Mouse (Mus musculus): ENCODE results near the gene Gxylt2. TPM values are rescaled to one million over a fixed set of nuclear protein-coding genes. Genes with fewer than 3 reads are reported as not detected.

Gene Gxylt2
- polyA plus RNA-seq, 1 experiment from 2014 or later: 0.98 TPM

GRCm38 (mm10) chr6:100833811-100834481 is 129.4 kb downstream of the Gxylt2 start:
- Histone ChIP-seq H3K9ac (replicated peaks) (peak overlapping the region; percentile 87), H3K4me2 (replicated peaks) (peak overlapping the region; percentile 65), H3K27me3 (no peaks in the 10 kb centered on the region), H3K4me3 (replicated peaks) (peak overlapping the region; percentile 88), H3K27ac (peak overlapping the region; percentile 94), H3K4me1 (replicated peaks) (peaks cover 41% of the 10 kb centered on the region), H3K9me3 (no peaks in the 10 kb centered on the region), H3K36me3 (peaks cover 30% of the 10 kb centered on the region)
- ATAC-seq: peak; percentile 95
- WGBS: 1% methylated on average over 62 of the region's 72 CpGs

DNA sequence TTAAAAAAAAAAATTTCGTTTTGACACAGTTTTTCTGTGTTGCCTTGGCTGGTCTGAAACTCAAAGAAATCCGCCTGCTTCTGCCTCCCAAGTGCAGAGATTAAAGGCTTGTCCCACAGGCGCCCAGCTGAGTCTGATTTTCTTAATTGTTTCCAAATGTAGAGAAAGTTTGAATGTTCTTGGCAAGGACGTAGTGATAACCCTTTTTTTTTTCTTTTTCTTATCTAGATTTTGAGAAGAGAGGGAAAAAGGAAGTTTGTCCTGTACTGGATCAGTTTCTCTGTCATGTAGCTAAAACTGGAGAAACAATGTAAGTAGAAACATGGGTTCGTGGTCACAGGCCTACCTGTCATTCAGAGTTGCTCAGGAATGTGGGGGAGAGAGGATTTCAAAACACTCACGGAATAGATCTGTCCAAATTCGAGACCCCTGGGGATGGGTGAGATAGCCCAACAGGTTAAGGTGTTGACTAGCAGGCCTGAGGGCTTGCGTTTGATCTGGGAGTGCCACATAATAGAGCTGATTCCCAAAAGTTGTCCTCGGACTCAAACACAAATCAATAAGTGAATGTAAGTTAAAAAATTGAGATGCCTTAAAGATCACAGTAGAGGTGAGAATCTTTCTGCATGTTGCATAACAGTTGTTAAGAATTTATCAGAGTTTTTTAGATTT is 130.1 kb downstream of the Gxylt2 start:
- H3K27me3 ChIP-seq: no peaks in the 10 kb centered on the region
- peak overlapping the region; percentile 87 for H3K9ac ChIP-seq (replicated peaks)
- 45% methylated on average over 9 of the region's 9 CpGs for WGBS
- no peaks in the 10 kb centered on the region for H3K9me3 ChIP-seq
- H3K4me3 ChIP-seq (replicated peaks): peak overlapping the region; percentile 88
- peak overlapping the region; percentile 65 for H3K4me2 ChIP-seq (replicated peaks)
- H3K4me1 ChIP-seq (replicated peaks): peaks cover 47% of the 10 kb centered on the region
- no peak for ATAC-seq
- H3K36me3 ChIP-seq: peaks cover 36% of the 10 kb centered on the region
- H3K27ac ChIP-seq: no peak overlapping the region

DNA sequence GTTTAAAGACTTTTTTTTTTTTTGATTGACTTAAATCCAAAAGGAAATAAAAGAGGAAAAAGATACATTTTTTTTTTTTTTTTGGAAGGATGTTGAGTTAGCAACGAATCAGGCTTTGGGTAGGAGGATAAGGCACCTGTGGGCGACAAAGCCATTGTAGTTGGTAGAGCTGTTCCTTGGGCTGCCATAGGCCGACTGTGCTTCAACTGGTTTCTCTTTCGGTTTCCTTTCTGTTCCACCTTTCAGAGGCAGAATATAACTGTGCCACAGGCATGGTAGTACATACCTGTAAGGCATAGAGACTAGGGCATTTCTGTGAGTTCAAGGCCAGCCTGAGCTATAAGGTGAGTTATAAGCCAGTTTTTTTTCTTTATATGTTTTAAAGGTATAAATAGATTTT is 140.5 kb downstream of the Gxylt2 start:
- Histone ChIP-seq H3K27ac (no peak overlapping the region), H3K9me3 (no peaks in the 10 kb centered on the region), H3K4me2 (replicated peaks) (no peak overlapping the region), H3K4me1 (replicated peaks) (no peaks in the 10 kb centered on the region), H3K9ac (replicated peaks) (no peak overlapping the region), H3K4me3 (replicated peaks) (no peak overlapping the region), H3K27me3 (no peaks in the 10 kb centered on the region), H3K36me3 (peaks cover 44% of the 10 kb centered on the region)
- ATAC-seq: no peak
- 96% methylated on average over 4 of the region's 4 CpGs for WGBS

DNA sequence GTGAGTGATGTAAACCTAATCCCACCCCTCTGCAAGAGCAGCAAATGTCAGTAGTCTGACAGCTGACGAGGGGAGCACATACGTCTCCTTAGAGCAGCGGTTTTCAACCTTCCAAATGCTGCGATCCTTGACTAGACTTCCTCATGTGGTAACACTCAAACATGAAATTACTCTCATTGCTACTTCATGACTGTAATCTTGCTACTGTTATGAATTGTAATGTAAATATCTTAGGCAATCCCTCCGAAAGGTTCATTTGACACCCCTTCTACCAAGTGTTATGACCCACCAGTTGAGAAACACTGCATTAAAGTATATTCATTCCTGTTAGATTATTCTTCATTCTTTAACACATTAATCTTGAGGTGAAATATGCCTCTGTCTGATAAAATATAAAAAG is 142.7 kb downstream of the Gxylt2 start:
- Histone ChIP-seq H3K4me1 (replicated peaks) (no peaks in the 10 kb centered on the region), H3K27ac (no peak overlapping the region), H3K9me3 (no peaks in the 10 kb centered on the region), H3K4me2 (replicated peaks) (no peak overlapping the region), H3K36me3 (peaks cover 26% of the 10 kb centered on the region), H3K27me3 (no peaks in the 10 kb centered on the region), H3K4me3 (replicated peaks) (no peak overlapping the region), H3K9ac (replicated peaks) (no peak overlapping the region)
- ATAC-seq: no peak
- WGBS: 90% methylated on average over 5 of the region's 5 CpGs

DNA sequence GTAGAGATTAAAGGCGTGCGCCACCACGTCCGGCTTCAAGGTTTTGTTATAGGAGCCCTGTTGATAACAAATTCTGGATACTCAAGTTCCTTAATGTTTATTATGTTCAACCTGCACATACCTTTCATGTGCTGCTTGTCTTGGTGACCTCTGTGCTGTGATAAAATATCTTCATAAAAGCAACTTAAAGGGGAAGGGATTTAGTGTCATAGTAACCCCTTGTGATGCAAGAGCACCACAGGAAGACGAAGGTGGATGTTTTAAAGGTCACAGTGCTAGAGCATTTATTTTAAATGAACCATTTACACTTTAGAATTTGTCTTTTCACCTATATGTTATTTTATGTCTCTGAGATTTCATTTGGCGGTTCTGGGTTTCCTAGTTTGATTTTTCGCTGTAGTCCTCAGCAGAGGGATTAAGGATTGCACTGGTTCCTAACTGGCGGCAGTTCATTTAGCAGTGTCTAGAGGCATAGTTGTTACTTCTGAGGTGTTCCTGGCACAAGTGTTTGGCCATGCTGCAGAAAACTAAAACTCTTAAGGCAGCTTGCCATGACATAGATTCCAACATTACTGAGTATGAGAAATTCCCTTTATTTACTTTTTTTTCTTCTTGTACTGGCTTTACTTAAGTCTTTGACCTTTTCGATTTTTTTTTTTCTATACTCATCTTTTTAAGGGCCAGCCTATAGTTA is 144.3 kb downstream of the Gxylt2 start:
- Histone ChIP-seq H3K36me3 (peaks cover 14% of the 10 kb centered on the region), H3K9me3 (no peaks in the 10 kb centered on the region), H3K4me2 (replicated peaks) (no peak overlapping the region), H3K9ac (replicated peaks) (no peak overlapping the region), H3K4me1 (replicated peaks) (no peaks in the 10 kb centered on the region), H3K27me3 (no peaks in the 10 kb centered on the region), H3K27ac (no peak overlapping the region), H3K4me3 (replicated peaks) (no peak overlapping the region)
- WGBS: 91% methylated on average over 9 of the region's 9 CpGs
- ATAC-seq: no peak

DNA sequence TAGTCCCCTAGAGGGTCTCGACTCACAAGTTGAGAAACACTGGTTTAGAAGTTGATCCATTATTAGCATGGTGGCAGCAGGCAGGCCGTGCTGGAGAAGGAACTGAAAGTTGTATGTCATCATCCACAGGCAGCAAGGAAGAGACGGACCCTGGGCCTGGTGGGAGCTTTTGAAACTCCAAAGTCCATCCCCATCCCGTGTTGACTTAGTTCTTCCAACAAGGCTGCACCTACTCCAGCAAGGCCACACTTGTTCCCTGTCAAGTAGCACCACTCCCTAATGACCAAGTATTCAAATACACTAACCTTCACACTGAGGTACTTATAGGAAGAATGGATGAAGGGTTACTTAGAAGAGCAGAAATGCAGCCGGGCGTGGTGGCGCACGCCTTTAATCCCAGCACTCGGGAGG is 146.1 kb downstream of the Gxylt2 start:
- Histone ChIP-seq H3K27me3 (no peaks in the 10 kb centered on the region), H3K4me1 (replicated peaks) (no peaks in the 10 kb centered on the region), H3K36me3 (peaks cover 18% of the 10 kb centered on the region), H3K4me2 (replicated peaks) (no peak overlapping the region), H3K27ac (no peak overlapping the region), H3K9me3 (no peaks in the 10 kb centered on the region), H3K4me3 (replicated peaks) (no peak overlapping the region), H3K9ac (replicated peaks) (no peak overlapping the region)
- no peak for ATAC-seq
- 92% methylated on average over 9 of the region's 9 CpGs for WGBS

GRCm38 (mm10) chr6:100851083-100851482 is 146.5 kb downstream of the Gxylt2 start:
- H3K4me1 ChIP-seq (replicated peaks): no peaks in the 10 kb centered on the region
- no peak overlapping the region for H3K27ac ChIP-seq
- H3K4me2 ChIP-seq (replicated peaks): no peak overlapping the region
- no peaks in the 10 kb centered on the region for H3K27me3 ChIP-seq
- ATAC-seq: no peak
- H3K4me3 ChIP-seq (replicated peaks): no peak overlapping the region
- H3K36me3 ChIP-seq: peaks cover 21% of the 10 kb centered on the region
- 91% methylated on average over 5 of the region's 5 CpGs for WGBS
- no peak overlapping the region for H3K9ac ChIP-seq (replicated peaks)
- no peaks in the 10 kb centered on the region for H3K9me3 ChIP-seq

Other genes with a start within 250 kb of the Gxylt2 start
- 11.9 and 12.7 TPM in 2 replicates for gene Shq1, start 33.6 kb upstream of the Gxylt2 start, polyA plus RNA-seq (2015; fragmentation: Nextera tagmentation; extraction: Ambion mirVana)
- gene Ppp4r2, start 128.9 kb downstream of the Gxylt2 start, polyA plus RNA-seq (2015; fragmentation: Nextera tagmentation; extraction: Ambion mirVana): 26.4 and 26.6 TPM in 2 replicates

Data from midbrain, embryonic 13.5 days (tissue).